Comparison of ENCODE assay signal across 9 mouse cellular contexts in the genomic region with DNA sequence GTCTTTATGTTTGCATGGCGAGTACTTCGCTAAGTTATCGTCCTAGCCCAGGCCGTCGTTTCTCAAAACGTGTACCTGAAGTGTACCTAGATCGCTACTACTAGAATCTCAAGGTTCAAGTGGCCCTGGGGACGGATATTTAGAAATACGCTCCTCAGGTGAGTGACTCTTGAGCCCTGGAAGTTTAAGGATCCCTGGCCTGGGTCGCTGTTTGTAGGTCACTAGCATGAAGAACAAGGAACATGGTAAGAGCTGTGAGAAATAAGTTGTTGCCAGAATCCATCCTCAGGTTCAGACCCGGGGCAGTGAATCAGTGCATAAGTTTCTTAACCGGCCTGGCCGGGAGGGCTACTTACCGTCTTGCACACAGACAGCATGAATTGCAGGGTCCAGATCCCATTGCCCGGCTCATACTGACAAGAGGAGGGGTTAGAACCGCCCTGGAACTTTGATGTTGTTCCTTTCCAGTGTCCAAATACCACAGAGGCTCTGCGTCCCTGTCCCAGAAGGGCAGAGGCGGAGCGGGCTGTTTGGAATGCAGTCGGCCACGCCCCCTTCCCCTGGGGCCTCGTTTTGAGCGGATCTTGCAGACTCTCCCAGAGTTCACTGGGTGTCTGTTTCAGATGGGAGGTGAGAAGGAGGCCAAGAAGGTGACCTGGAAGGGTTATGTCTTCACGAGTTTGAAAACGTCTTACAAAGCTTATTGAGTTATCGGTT. TPM values are rescaled to one million over a fixed set of nuclear protein-coding genes. Genes with fewer than 3 reads are reported as not detected.
DNase-seq lines count a peak whose midpoint lies in the region; ATAC-seq and TF ChIP-seq lines count a peak whose summit lies in the region.
"Had no signal": no experiment of that assay in that cellular context is flagged by ENCODE, and none has a peak within 500 bp of the region (broad histone marks: within the 10 kb centered on the region; RNA-seq: fewer than 3 reads in every experiment).

No protein-coding gene starts in this region.

- H3K27me3 ChIP-seq in liver, postnatal 0 days (ENCODE audit: insufficient read depth, low read length), result no peaks in the 10 kb centered on the region

- no peak overlapping the region for H3K9ac ChIP-seq in liver, postnatal 0 days (replicated peaks)

- TF ChIP-seq EP300 in liver, postnatal 0 days (IDR thresholded peaks at IDR 0.05; ENCODE audit: low read depth), result no peak

- no peak overlapping the region for H3K4me3 ChIP-seq in liver, postnatal 0 days (ENCODE audit: low read depth, low read length)

- no peaks in the 10 kb centered on the region for H3K36me3 ChIP-seq in liver, postnatal 0 days (replicated peaks; ENCODE audit: insufficient read depth, low read length)

- DNase-seq in right cerebral cortex, postnatal 14 days, result peak; percentile 14
- DNase-seq in right cerebral cortex, postnatal 36 days (ENCODE audit: low spot score in 2 of 2), result no peak
- DNase-seq in gastrocnemius, adult 18-20 months (ENCODE audit: low spot score), result peak; percentile 54
- DNase-seq in kidney, adult 11 months, result peak; percentile 89
- peak; percentile 73 for DNase-seq in liver, postnatal 0 days
- peak; percentile 56 to 71 for DNase-seq in urinary bladder, adult 18-20 months (ENCODE audit: low spot score in 2 of 2)
- no peak for DNase-seq in cerebellum, adult 11-12 months

- H3K27ac ChIP-seq in liver, postnatal 0 days (ENCODE audit: low read depth), result no peak overlapping the region
- H3K27ac ChIP-seq: macrophage had no signal

- H3K9me3 ChIP-seq in liver, postnatal 0 days (ENCODE audit: low read length), result no peaks in the 10 kb centered on the region

- peak; percentile 40 for ATAC-seq in liver, postnatal 0 days
- no peak for ATAC-seq in erythroid progenitor cell, adult 5-6 weeks (replicated peaks; ENCODE audit: low FRiP score, poor library complexity, severe bottlenecking)

- 58% methylated on average over 26 of the region's 26 CpGs for WGBS in liver, postnatal 0 days (ENCODE audit: insufficient replicate concordance)

- H3K4me1 ChIP-seq in liver, postnatal 0 days (ENCODE audit: insufficient read depth), result peaks cover 9% of the 10 kb centered on the region

- no peak for TF ChIP-seq CTCF in liver, postnatal 0 days (IDR thresholded peaks at IDR 0.05; ENCODE audit: low read depth)

- H3K4me2 ChIP-seq in liver, postnatal 0 days (ENCODE audit: low read depth, low read length), result peak overlapping the region; percentile 40; the same call in 1 of the 2 replicates

RNA-seq across cellular contexts. Expression of a gene that starts 34.7 kb away (rescaled TPM):
- total RNA-seq in gastrocnemius, adult 18-20 months (2021), result 10 to 100 TPM; 23.0 to 30.5 TPM
- 17.5 and 21.4 TPM in 2 replicates for polyA plus RNA-seq in liver, postnatal 0 days (2015; fragmentation: Nextera tagmentation; extraction: Ambion mirVana)
- 24.9 and 26.4 TPM in 2 replicates for total RNA-seq in erythroid progenitor cell, adult 5-6 weeks (2015; ENCODE audit: low replicate concordance)
- total RNA-seq in erythroid progenitor cell, adult 5-6 weeks (2017; ENCODE audit: low replicate concordance), result 10.1 and 24.5 TPM in 2 replicates

Comparison
In these comparisons a context has a peak if more than half of its experiments do, and no peak if none do; other contexts are left out.
1. DNase-seq: peak in right cerebral cortex, postnatal 14 days (single experiment), gastrocnemius, adult 18-20 months (single experiment), kidney, adult 11 months (single experiment), liver, postnatal 0 days (single experiment) and urinary bladder, adult 18-20 months (2 of 2); none in right cerebral cortex, postnatal 36 days (0 of 2) and cerebellum, adult 11-12 months (single experiment).